ENCODE assay signal across 22 mouse cellular contexts in the genomic region with DNA sequence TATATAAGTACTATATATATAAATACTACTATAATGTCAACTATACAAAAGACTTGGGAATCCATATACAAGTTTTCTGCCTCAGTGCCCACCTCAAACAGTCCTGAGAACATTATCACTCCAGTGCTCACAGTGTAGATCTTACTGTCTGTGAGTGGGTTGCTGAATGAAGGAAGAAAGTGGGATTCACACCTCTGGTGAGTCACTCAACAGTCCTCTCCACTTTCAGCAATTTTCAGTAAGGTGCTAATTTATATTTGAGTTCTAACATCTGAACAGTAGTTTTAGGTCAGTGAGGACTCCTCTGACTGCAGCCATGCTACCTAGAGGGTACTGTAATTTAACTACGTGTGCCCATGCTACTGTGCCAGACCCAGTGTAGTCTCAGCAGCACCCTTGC.
"Had no signal": no experiment of that assay in that cellular context is flagged by ENCODE, and none has a peak within 500 bp of the region (broad histone marks: within the 10 kb centered on the region; RNA-seq: fewer than 3 reads in every experiment).

No protein-coding gene starts in this region.

- ATAC-seq: forebrain, embryonic 13.5 days; forebrain, embryonic 14.5 days; forebrain, embryonic 15.5 days; forebrain, embryonic 16.5 days; forebrain, postnatal 0 days had no signal

- DNase-seq: cerebellum, adult 2 months; cerebellum, adult 8-10 months; cerebellum, adult 9-10 months; cerebellum, adult 9-11 months; cerebellum, postnatal 10 days; cerebellum, postnatal 14 days; cerebellum, postnatal 25 days; cerebellum, postnatal 36 days; embryo, embryonic 11 days; forebrain, postnatal 0 days; gastrocnemius, adult 2 months; gastrocnemius, postnatal 10 days; gastrocnemius, postnatal 14 days; gastrocnemius, postnatal 25 days; gastrocnemius, postnatal 36 days; heart, adult 11 months; heart, adult 18-20 months; heart, adult 2 months had no signal
